Mouse (Mus musculus): ENCODE measurements at regions not wholly inside any gene's neighbourhood (a gene's known extent, or its start where the extent isn't known, plus 50 kb on each side); places are given as distances from the start of the nearest gene placed in this dataset.

DNA sequence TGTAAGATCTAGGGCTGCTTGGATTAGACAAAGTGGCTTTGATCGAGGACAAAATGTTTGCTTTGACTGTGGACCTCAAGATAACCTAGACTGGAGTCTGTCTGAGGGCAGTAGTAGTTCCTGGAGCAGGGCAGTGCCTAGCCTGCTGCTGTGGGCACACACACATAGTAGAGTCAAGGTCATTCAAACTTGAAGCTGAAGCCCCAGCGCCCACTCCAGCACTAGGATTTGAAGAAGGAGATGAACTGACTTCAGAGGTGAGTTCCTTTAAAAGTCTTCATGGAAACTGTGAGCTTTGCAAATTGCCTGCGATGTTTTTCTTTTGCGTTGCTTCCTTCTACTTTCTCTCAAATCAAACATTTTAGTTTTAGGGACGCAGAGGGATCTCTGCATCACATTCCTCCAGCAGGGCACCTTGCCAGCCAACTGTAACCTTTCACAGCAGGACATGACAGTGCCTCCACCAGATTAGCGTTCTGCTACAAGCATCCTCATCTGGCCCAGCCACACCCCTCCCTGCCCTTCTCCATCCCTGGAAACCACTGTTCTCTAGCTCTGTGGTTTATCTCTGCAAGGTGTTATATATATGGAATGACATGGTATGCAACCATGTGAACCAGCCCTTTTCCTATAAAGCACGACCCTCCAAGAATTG lies 377.3 kb upstream of the Gm10131 start:
- DNase-seq (ENCODE audit: low spot score) = no peak

DNA sequence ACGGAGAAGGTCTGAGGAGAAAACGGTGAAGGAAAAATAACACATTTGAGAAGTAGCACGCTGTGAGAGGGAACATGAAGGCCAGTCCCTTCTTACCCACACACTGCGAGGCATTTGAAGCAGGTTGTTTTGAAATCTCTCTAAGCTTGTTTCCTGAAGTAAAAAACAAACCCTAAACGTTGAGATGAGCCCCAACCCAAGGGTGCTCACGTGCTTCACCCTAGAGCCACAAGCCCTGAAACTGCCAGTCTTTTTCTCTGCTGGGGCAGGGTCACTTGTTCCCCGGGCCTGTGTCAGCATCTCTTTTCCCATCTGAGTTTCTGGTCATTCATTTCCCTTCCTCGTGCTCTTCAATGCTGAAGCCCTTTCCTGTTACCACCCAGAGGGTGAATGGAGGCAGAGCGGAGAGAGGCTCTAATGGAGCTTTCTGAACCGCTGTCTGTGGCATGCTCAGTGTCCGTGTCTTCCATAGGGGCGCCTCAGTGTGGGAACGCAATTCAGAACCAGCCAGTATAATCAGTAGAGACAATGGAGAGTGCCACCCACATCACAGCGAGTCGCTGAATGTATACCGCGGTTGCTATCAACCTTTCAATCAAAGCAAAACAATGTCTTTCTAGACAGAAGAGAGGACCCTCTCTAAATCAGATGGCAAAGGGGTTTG lies 375.0 kb upstream of the Gm10131 start:
- DNase-seq (ENCODE audit: low spot score) = no peak

DNA sequence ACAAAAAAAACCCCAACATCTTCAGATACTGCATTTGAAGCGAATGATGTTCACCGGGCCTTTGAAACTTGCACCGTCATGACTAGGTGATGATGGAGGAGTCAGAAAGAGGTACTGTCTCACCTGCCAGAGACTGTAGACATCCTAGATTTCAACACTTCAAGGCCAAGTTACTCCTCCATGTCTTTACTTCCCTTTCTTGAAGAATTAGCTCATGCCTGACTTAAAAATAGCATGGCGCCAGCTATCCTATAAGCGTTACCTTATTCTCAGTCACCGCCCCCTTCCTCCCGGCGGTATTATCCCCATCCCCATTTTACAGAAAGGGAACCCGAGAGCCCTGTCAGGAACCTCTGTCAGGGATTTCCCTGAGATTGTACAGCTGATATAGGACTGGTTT lies 374.4 kb upstream of the Gm10131 start:
- DNase-seq (ENCODE audit: low spot score) = no peak

DNA sequence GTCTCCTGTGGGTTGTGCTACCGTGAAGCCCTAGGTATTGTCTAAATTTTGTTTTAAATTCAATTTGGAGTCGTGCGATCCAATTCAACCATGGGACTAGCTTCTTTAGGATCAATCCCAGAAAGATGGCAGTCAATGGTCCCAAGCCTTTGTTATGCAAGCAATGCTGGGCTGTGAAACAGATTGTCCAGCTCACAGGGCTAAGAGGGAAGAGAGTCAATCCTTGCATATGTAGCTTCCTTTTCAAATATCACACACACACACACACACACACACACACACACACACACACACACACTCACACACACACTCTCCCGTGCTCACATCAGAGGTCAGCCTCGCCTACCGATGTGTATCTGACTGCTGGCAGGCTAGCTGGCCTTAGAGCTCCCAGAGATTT lies 373.8 kb upstream of the Gm10131 start:
- DNase-seq (ENCODE audit: low spot score) = no peak

DNA sequence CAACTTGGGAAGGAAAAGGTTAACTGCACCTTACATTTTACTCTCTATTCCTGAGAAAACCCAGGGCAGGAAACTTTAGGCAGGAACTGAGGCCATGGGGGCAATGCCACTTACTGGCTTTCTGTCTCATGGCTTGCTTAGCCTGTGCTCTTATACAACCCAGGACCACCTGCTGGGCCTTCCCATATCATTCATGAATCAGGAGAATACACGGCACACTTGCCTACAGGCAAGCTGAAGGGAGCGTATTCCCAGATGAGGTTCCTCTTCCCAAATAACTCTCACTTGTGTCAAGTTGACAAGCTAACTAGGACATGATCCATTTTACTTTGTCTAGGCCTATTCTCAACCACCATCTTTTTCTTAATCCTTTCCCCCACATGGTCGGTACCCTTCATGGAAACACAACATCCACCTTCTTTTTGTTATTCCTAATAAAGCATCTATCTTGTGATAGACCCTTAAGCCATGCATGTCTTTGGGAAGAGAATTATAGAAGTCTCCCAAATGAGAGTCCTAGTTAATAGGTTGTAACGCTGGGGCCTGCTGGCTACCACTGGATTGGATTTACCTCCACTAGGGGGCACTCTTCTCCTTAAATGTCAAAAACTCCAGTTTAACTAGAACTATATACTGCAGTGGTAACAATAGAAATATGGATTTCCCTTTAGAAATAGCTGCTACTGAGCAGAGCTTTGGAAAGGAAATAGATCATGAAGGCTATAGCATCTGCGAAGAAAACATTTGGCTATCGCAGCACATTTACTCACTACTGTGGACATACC lies 373.2 kb upstream of the Gm10131 start:
- peak; percentile 89 for DNase-seq (ENCODE audit: low spot score)

DNA sequence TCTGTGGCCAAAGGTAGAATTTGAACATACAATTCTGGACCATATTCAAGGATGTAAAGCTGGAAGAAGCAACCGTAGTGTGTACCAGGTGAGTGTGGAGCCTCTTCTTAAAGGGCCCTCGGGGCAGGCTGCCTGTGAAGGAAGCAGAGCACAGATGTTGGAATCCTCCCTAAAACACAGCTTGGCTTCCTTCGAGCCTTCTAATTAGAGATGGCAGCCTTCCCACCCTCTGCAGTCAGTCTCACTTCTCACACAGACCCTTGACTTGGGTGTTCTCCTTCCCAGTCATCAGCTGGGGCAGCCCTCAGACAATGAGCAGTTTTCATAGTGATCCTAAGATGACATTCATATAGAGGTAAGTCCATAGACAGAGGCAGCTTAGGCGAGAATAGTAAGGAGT lies 371.7 kb upstream of the Gm10131 start:
- no peak for DNase-seq (ENCODE audit: low spot score)

DNA sequence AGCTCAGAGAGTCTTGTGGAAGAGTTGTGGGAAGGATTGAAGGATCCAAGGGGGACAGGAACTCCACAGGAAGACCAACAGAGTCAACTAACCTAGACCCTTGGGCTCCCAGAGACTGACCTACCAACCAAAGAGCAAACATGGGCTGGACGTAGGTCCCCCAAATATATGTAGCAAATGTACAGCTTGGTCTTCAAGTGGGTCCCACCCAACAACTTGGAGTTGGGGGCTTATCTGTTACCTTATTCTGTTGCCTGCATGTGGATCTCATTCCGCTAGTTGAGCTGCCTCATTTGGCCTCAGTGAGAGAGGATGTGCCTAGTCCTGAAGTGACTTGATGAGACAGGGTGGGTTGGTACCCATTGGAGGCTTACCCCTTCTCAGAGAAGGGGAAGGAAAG lies 371.1 kb upstream of the Gm10131 start:
- no peak for DNase-seq (ENCODE audit: low spot score)

DNA sequence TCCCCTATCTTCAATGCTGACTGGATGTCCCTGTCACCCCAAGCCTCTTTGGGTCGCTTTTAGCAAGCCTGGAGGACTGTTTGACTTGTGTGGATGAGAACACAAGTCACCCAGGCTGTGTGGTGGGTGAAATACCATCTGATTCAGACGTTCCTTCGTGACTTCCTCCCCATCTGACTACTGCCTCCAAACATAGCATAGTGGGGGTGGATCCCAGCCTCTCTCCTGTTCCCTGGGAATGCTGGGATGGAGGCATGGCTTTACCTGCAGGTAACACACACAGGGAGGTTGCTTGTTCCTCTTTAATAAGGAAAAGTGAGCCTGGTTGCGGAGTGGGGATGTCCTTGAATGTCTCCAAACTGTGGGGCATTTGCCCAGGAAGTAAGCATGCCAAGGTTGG lies 369.0 kb upstream of the Gm10131 start:
- DNase-seq (ENCODE audit: low spot score) = no peak

DNA sequence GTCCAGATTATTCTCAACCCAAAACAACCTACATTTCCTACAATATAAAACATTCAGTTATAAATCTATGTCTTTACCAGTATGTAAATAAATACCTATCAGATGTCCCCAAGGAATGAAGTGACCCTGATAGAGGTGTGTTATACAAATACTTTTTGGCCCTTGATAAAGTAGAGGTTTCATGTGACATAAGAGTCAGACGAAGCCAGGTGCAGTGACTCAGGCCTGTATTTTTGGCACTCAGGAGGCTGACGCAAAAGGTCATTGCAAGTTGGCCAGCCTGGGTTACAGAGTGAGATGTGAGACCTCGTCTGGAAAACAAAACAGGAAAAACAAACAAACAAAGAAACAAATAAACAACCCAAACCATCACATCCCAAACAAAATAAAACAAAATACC lies 367.4 kb upstream of the Gm10131 start:
- no peak for DNase-seq (ENCODE audit: low spot score)

DNA sequence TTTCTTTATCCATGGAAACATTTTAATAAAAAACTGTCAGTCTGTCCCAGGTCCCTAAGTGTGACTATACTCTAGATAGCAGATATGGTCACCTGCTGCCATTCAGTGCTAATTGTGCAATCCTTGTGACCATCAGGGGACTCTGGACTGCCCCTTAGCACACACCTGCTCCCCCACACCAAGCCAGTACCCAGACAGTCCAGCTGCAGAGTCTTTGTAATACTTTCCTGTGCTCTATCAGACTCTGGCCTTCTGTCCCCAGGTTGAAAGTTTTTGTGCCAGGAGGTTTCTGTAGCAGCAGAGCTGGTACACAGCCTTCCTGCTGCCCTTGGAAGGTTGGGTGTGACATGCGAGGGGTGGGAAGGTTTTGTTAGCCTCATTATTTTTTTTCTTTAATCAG lies 366.9 kb upstream of the Gm10131 start:
- no peak for DNase-seq (ENCODE audit: low spot score)

DNA sequence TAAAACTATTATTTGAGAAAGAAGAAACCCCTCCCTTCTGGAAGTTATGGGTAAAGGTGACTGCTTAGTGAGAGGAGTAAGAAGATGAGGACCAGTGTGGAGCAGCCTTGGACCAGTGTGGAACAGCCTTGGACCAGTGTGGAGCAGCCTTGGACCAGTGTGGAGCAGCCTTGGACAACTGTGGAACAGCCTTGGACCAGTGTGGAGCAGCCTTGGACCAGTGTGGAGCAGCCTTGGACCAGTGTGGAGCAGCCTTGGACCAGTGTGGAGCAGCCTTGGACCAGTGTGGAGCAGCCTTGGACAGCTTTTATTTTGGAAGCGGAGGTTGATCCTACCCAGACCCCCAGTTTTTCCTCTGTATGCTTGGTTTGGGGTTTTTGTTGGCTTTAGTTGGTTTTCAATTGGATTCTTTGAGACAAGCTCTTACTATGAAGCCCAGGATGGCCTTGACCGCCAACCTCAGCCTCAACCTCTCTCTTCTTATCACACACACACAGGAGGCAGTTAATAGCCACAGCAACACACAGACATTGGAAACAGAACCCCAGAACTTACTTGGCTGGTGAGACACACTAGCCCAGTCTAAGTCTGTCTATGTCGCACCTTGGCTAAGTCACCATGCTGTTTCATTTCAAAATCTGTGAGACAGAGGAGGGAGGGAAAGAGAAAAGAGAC lies 364.7 kb upstream of the Gm10131 start:
- no peak for DNase-seq (ENCODE audit: low spot score)

DNA sequence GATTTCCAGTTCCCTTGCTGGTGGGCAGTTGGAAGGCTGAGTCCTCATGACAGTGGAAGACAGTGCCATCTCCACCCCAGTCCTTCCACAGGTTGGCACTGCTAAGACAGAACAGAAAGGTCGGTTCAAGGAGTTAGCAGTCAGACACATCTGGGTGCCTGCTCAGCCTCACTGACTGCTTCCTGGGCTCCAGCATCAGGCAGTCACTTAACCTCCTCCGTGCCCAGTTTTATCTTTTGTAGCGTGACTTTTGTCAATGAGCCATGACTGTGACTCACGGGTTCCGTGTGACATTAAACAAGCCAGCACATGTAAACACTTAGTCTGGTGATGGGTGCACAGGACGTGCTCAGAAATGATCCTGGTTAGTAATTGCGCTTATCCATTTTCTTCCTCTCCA lies 363.1 kb upstream of the Gm10131 start:
- DNase-seq (ENCODE audit: low spot score) = no peak

DNA sequence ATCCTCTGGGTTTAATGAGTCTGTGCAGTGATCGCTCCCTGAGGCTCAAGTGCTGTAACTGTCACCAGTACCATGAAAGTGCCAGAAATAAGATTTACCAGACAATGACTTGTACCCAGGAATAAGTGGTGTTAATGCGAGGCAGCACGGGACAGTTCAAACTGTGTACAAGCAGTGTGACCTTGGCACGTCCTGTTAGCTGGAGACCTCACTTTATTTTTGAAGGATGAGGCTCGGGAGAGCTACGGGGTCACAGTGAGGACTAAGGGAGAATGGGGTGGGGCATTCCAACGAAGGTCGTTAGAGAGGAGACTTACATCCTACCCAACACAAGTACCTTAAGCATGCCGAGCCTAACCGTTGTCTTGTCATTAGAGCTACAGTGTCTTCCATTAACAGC lies 362.2 kb upstream of the Gm10131 start:
- DNase-seq (ENCODE audit: low spot score) = no peak

DNA sequence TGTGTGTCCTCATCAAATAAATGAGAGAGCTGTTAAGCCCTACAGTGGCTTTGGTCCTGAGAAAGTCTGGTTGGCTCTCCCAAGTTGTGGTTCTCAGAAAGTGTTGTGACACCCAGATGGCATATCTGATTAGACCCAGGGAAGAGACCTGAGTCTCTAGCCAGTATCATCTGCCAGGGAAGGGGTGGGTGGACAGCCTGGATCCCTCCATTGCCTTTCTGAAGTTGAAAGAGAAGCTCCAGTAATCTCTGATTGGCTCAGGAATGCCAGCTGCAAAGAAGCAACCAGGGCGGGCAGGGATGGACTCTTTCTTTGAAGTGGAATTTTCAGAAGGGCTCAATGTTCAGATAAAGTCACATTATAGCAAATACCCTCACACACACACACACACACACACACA lies 361.8 kb upstream of the Gm10131 start:
- DNase-seq (ENCODE audit: low spot score) = no peak

DNA sequence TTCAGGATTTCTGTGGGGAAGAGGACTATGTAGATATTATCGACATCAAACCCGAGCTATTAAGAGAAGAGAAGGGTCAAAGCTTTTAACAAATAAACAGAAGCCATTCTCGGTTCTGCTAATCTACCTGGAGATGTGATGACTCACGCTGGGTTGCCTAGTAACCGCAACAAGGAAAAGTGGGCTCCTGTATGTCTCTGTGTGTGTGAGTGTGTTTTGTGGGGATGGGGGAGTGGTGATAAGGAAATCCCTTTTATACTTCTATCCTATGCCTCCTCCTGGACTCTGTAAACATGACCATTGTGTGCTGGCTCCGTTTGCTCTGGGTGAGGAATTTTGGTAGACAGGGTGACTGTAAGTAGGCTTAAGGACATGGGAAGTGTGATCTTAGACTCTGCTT lies 361.3 kb upstream of the Gm10131 start:
- DNase-seq (ENCODE audit: low spot score) = no peak

DNA sequence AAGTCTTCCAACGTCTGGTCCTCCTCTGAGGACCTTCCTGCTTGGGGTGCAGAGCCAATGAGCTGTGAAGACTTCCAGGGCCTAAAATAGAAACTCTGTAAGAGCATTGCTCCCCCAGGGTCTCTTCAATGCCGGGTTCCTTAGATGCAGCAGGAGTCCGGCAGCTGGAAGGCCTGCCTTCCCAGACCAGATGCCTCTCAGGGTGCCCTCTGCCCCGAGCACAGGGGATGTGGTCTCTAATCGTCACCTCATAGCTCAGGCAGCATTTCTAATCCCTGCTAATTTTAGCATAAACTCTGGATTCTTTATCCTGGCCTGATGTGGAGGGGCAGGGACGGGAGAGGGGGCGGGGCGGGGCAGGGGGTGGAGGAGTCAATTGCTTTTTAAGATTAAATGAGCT lies 360.9 kb upstream of the Gm10131 start:
- DNase-seq (ENCODE audit: low spot score) = no peak

DNA sequence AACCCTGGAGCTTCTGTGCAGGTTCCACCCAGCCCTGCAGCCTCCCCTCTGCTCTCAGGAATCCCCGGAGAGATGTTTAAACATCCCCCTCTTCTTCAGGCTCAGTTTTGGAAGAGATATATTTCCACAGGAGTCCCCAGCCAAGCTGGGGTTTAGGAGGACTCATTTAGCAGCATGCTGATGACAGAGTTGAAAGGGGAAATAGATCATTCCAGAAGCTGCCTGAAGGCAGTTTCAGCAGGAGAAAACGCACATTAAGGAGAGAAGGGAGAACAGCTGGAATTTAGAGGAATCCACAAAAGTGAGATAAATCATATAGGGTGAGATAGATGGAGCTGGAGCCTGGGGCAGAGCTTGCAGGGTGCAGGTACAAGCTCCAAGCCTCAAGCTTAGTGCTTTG lies 357.6 kb upstream of the Gm10131 start:
- DNase-seq (ENCODE audit: low spot score) = no peak

DNA sequence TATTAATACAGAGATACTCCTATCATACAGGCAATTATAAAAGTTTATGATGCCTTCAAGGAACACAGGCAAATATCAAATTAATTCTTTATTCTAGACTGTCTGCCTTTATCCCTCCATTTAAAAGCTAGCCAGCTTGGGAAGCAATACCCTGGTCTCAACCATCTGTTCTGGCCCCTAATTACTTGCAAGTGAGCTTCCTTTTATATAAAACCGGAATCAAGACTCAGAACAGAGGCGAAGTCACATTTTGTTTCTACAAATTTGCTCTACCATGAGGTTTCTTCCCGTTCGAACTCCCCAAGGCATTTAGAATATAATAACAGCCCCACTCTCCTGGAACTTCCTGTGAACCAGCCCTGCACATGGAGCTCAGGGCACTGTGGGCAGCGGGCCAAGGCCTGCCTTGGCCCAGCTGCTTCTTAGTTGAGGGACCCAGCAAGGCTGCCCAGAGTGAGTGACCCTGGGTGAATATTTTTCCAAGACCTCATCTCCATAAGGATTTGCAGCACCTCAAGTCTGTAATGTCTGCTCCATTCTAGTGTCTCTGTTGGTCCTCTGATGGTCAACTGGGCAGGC lies 355.3 kb upstream of the Gm10131 start:
- no peak for DNase-seq (ENCODE audit: low spot score)

DNA sequence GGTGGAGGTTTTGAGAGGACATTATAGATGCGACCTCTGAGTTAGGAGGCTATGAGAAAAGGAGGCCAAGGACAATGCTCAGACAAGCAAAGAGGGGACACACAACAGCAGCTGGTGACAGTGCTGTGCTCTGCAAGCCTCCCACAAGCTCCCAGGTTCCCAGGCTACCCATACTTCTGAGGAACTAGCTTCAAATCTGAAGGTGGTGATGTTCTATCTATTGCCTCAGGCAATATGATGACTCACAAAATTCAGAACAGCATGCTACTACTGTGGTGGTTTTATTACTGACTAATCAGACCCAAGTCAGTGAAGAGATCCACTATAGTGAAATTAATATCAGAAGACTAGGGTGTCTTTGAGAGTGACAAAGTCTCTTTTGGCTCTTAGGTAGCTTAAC lies 353.9 kb upstream of the Gm10131 start:
- no peak for DNase-seq (ENCODE audit: low spot score)

DNA sequence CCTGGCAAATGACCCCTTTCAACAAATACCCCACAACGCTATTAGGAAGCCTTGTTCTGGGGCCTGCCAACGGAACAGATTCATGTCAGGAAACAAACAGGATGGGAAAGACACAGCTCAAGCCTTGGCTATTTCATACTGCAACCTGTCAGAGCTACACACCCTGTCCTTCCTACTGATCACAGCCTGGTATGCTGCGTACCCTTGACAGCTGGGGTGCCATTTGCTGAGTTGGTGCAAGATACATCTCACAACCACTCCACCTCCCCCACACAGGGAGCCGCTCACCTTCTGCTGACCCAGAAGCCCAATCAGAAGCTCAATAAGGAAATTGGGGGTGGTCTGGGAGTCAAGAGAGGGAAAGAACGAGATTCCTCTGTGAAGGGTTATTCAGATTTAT lies 350.7 kb upstream of the Gm10131 start:
- no peak for DNase-seq (ENCODE audit: low spot score)

DNA sequence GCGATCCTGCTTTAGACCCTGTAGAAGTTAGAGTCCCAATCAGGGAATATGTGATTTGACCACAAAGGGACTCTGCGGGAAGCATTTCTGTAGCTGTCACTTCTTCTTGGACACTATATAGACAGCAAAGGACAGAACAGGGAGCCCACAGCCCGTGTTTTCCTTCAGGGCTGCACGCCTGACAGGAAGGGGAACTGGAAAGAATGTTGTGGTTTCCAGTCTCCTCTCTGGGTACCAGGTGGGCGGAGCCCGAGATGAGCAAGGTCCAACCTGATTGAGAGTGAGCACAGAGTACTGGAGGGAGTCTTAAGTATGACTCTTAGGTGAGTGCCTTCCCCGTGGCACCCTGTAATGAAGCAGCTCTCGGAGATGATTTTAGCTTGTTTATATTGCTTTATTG lies 346.8 kb upstream of the Gm10131 start:
- no peak for DNase-seq (ENCODE audit: low spot score)

DNA sequence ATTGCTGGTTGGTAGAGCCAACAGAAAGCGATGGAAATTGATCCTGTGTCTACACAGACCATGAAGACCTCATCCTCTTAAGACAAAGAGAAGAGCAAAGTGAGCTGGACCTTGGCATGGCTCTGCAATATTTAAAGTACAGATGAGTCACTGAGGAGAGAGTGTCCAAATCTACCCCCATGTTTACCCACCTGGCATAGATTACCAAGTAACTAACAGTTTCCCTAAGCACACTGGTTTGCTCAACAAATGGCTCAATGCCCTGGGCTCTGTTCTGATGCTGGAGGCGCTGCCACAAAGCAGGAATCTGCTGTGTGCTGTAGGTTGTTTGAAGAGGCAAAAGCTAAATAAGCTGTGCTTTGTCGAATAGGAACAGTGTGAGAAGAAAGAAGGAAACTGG lies 345.0 kb upstream of the Gm10131 start:
- DNase-seq (ENCODE audit: low spot score) = no peak

DNA sequence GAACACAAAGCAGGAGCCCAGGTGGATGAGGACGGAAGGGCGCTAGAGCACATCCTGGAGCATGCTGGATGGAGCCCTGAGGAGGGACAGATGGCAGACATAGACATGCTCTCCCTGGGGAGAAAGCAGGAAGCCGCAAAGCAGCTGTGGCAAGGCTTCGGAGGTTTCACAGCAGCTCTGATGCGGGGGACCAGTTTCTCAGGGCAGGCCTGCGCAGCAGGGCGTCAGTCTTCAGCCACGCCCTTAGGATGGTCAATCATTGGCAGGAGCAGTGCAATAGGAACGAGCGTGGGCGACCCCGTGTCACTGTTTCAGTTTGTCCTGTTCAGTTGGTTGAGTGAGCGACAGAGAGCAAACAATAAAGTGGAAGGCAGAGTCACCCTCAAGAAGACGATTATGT lies 343.8 kb upstream of the Gm10131 start:
- DNase-seq (ENCODE audit: low spot score) = no peak

Data from embryo, embryonic 10.5 days (tissue).